Mouse (Mus musculus) erythroblast, embryonic 14.5 days (primary cell): Measurements from ENCODE around the gene Marc2.

Experiments
- GATA1 ChIP-seq: IDR thresholded peaks from 2 replicates; pipeline ENCODE4 v1.6.1; 2012; ENCODE audit warnings: low read length, inconsistent platforms, mixed read lengths
- TAL1 ChIP-seq: IDR thresholded peaks from 3 replicates; pipeline ENCODE4 v1.6.1; 2012; ENCODE audit warnings: low read length, inconsistent platforms, mixed read lengths

DNA sequence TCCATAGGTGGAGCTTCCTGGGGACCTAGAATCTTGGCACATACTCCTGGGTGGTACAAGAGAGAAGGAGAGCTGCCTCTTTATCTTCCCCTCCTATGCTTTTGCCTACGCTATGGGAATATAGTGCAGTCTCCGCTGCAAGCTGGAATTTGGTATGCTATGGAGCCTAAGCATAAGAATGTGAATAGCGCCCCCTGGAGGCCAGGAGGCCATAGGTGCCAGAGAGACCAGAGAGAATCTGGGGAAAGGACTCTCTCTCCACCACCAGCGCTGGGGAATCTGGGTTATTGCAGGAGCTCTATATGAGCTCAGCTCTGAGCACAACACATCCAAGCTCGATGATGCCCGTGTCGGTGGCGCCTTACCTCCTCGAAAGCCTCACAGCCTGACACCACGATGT lies 14.0 kb downstream of the Marc2 start:
- TF ChIP-seq GATA1: no peak
- TF ChIP-seq TAL1: no peak
